Mouse (Mus musculus): ENCODE measurements around the gene Rgs6.

The Rgs6 gene

GRCm38 (mm10) chr12:83211146-83211822, 623.2 kb downstream of the Rgs6 start:
- DNase-seq = no peak
